Mouse (Mus musculus) forebrain, embryonic 11.5 days (tissue): ENCODE measurements around the gene Fh1. TPM values are rescaled to one million over a fixed set of nuclear protein-coding genes. Genes with fewer than 3 reads are reported as not detected.

Experiments
- ATAC-seq: fragments of 200-750 bp; cut with Nextera tagmentation; replicated peaks from 2 replicates; pipeline ENCODE4 v1.8.0; 2017; ENCODE audit warnings: moderate TSS enrichment; ENCODE audit not compliant: low FRiP score
- DNase-seq: peaks from one replicate; pipeline ENCODE4 v3.0.0-alpha.2; 2017; ENCODE audit warnings: low spot score
- H3K27ac ChIP-seq: fragments of 300-500 bp; sonication (generic); 2 replicates; pipeline ENCODE4 v1.5.1; 2014; ENCODE audit warnings: low read depth, low read length
- H3K27me3 ChIP-seq: fragments of 300-500 bp; sonication (generic); 2 replicates; pipeline ENCODE4 v1.6.1; 2014; ENCODE audit warnings: mild to moderate bottlenecking, low read length, mixed read lengths; ENCODE audit not compliant: control insufficient read depth, insufficient read depth
- H3K36me3 ChIP-seq: fragments of 300-500 bp; sonication (generic); 2 replicates; pipeline ENCODE4 v1.6.1; 2014; ENCODE audit warnings: mild to moderate bottlenecking, low read length, moderate library complexity, mixed read lengths; ENCODE audit not compliant: control insufficient read depth, insufficient read depth
- H3K4me1 ChIP-seq: fragments of 300-500 bp; sonication (generic); replicated peaks from 2 replicates; pipeline ENCODE4 v1.6.1; 2014; ENCODE audit warnings: low read length, mixed read lengths; ENCODE audit not compliant: control insufficient read depth, insufficient read depth
- H3K4me2 ChIP-seq: fragments of 300-500 bp; sonication (generic); 2 replicates; pipeline ENCODE4 v1.6.1; 2014; ENCODE audit warnings: low read depth, mild to moderate bottlenecking, low read length, moderate library complexity, mixed read lengths; ENCODE audit not compliant: severe bottlenecking
- H3K4me3 ChIP-seq: fragments of 300-500 bp; sonication (generic); 2 replicates; pipeline ENCODE4 v1.5.1; 2014; ENCODE audit warnings: low read depth, low read length
- H3K9ac ChIP-seq: fragments of 300-500 bp; sonication (generic); 2 replicates; pipeline ENCODE4 v1.6.1; 2014; ENCODE audit warnings: low read length
- H3K9me3 ChIP-seq: fragments of 300-500 bp; sonication (generic); 2 replicates; pipeline ENCODE4 v1.6.1; 2016; ENCODE audit warnings: low read length, mixed read lengths; ENCODE audit not compliant: control insufficient read depth
- WGBS: fragments of 180-500 bp; shearing (Covaris S2); extraction: QIAGEN DNeasy Blood & Tissue Kit; methylation state at CpG from one replicate; pipeline ENCODE4 v1.1.7; 2014; 5-methylcytosine and 5-hydroxymethylcytosine counted together
- polyA plus RNA-seq: library from polyadenylated mRNA; unstranded; fragments of >200 nt; fragmentation: Nextera tagmentation; extraction: Ambion mirVana; gene quantifications from 2 replicates; pipeline ENCODE4 v1.2.1, GENCODE M21; 2014

Fh1 gene
- polyA plus RNA-seq, 1 experiment from 2014 or later: 95.7 TPM

- Histone ChIP-seq H3K4me1 (no peaks in the 10 kb centered on the region), H3K9ac (no peak overlapping the region), H3K27ac (no peak overlapping the region), H3K27me3 (no peaks in the 10 kb centered on the region), H3K9me3 (no peaks in the 10 kb centered on the region), H3K36me3 (peaks cover 8% of the 10 kb centered on the region), H3K4me2 (no peak overlapping the region), H3K4me3 (no peak overlapping the region)
- DNase-seq (no peak), ATAC-seq (no peak)
- WGBS: 95% methylated on average over 18 of the region's 18 CpGs
These were observed 17.4 kb downstream of the Fh1 start for GRCm38 (mm10) chr1:175607838-175608585.

- H3K4me1 ChIP-seq: no peaks in the 10 kb centered on the region
- no peak overlapping the region for H3K27ac ChIP-seq
- H3K4me3 ChIP-seq: no peak overlapping the region
- H3K36me3 ChIP-seq: peaks cover 8% of the 10 kb centered on the region
- no peak for DNase-seq
- no peak overlapping the region for H3K9ac ChIP-seq
- 95% methylated on average over 6 of the region's 6 CpGs for WGBS
- no peak overlapping the region for H3K4me2 ChIP-seq
- H3K27me3 ChIP-seq: no peaks in the 10 kb centered on the region
- H3K9me3 ChIP-seq: no peaks in the 10 kb centered on the region
- ATAC-seq: no peak
These were observed 18.1 kb downstream of the Fh1 start for GRCm38 (mm10) chr1:175607308-175607707.

GRCm38 (mm10) chr1:175603390-175603789 lies 22.0 kb downstream of the Fh1 start:
- ATAC-seq: no peak
- H3K4me2 ChIP-seq: no peak overlapping the region
- no peaks in the 10 kb centered on the region for H3K27me3 ChIP-seq
- H3K4me3 ChIP-seq: no peak overlapping the region
- H3K27ac ChIP-seq: no peak overlapping the region
- DNase-seq: no peak
- H3K36me3 ChIP-seq: peaks cover 8% of the 10 kb centered on the region
- H3K4me1 ChIP-seq: no peaks in the 10 kb centered on the region
- no peak overlapping the region for H3K9ac ChIP-seq
- no peaks in the 10 kb centered on the region for H3K9me3 ChIP-seq
- WGBS: 80% methylated on average over 6 of the region's 6 CpGs

- 93% methylated on average over 11 of the region's 11 CpGs for WGBS
- no peaks in the 10 kb centered on the region for H3K27me3 ChIP-seq
- H3K9ac ChIP-seq: no peak overlapping the region
- peaks cover 4% of the 10 kb centered on the region for H3K36me3 ChIP-seq
- H3K27ac ChIP-seq: no peak overlapping the region
- no peak overlapping the region for H3K4me3 ChIP-seq
- no peak for DNase-seq
- ATAC-seq: no peak
- H3K4me2 ChIP-seq: no peak overlapping the region
- H3K4me1 ChIP-seq: no peaks in the 10 kb centered on the region
- H3K9me3 ChIP-seq: no peaks in the 10 kb centered on the region
These were observed 23.2 kb downstream of the Fh1 start for GRCm38 (mm10) chr1:175602231-175602630.

- Histone ChIP-seq H3K36me3 (no peaks in the 10 kb centered on the region), H3K4me2 (no peak overlapping the region), H3K4me1 (no peaks in the 10 kb centered on the region), H3K27me3 (no peaks in the 10 kb centered on the region), H3K9ac (no peak overlapping the region), H3K4me3 (no peak overlapping the region), H3K9me3 (no peaks in the 10 kb centered on the region), H3K27ac (no peak overlapping the region)
- no peak for ATAC-seq
- 84% methylated on average over 1 of the region's 1 CpGs for WGBS
- DNase-seq: no peak
These were observed 32.6 kb downstream of the Fh1 start for GRCm38 (mm10) chr1:175592832-175593231.

- Histone ChIP-seq H3K4me1 (no peaks in the 10 kb centered on the region), H3K4me3 (no peak overlapping the region), H3K27me3 (no peaks in the 10 kb centered on the region), H3K4me2 (no peak overlapping the region), H3K9ac (no peak overlapping the region), H3K27ac (no peak overlapping the region), H3K9me3 (no peaks in the 10 kb centered on the region), H3K36me3 (no peaks in the 10 kb centered on the region)
- DNase-seq (no peak), ATAC-seq (no peak)
- 90% methylated on average over 5 of the region's 5 CpGs for WGBS
These were observed 38.8 kb downstream of the Fh1 start for GRCm38 (mm10) chr1:175586656-175587055.

- H3K36me3 ChIP-seq: no peaks in the 10 kb centered on the region
- WGBS: 87% methylated on average over 2 of the region's 2 CpGs
- no peaks in the 10 kb centered on the region for H3K9me3 ChIP-seq
- H3K4me2 ChIP-seq: no peak overlapping the region
- H3K4me3 ChIP-seq: no peak overlapping the region
- no peaks in the 10 kb centered on the region for H3K4me1 ChIP-seq
- no peak overlapping the region for H3K9ac ChIP-seq
- no peak overlapping the region for H3K27ac ChIP-seq
- DNase-seq: no peak
- H3K27me3 ChIP-seq: no peaks in the 10 kb centered on the region
- ATAC-seq: no peak
These were observed 40.2 kb downstream of the Fh1 start for GRCm38 (mm10) chr1:175585267-175585666.

GRCm38 (mm10) chr1:175582799-175583198 lies 42.6 kb downstream of the Fh1 start:
- Histone ChIP-seq H3K9me3 (no peaks in the 10 kb centered on the region), H3K27ac (no peak overlapping the region)
- 95% methylated on average over 4 of the region's 4 CpGs for WGBS

GRCm38 (mm10) chr1:175580346-175580745 lies 45.1 kb downstream of the Fh1 start:
- no peaks in the 10 kb centered on the region for H3K27me3 ChIP-seq
- H3K4me1 ChIP-seq: no peaks in the 10 kb centered on the region
- no peaks in the 10 kb centered on the region for H3K36me3 ChIP-seq
- H3K4me3 ChIP-seq: no peak overlapping the region
- no peak overlapping the region for H3K9ac ChIP-seq
- 89% methylated on average over 7 of the region's 7 CpGs for WGBS
- H3K9me3 ChIP-seq: no peaks in the 10 kb centered on the region
- DNase-seq: no peak
- no peak for ATAC-seq
- H3K27ac ChIP-seq: no peak overlapping the region
- H3K4me2 ChIP-seq: no peak overlapping the region

More at GRCm38 (mm10) chr1:175582799-175583198, 42.6 kb downstream of the Fh1 start:
- no peak overlapping the region for H3K4me2 ChIP-seq
- no peaks in the 10 kb centered on the region for H3K27me3 ChIP-seq
- DNase-seq (no peak), ATAC-seq (no peak)
- H3K4me1 ChIP-seq: no peaks in the 10 kb centered on the region
- no peaks in the 10 kb centered on the region for H3K36me3 ChIP-seq
- H3K9ac ChIP-seq: no peak overlapping the region
- H3K4me3 ChIP-seq: no peak overlapping the region
